Mouse (Mus musculus): ENCODE measurements around the gene Dnah6.

DNA sequence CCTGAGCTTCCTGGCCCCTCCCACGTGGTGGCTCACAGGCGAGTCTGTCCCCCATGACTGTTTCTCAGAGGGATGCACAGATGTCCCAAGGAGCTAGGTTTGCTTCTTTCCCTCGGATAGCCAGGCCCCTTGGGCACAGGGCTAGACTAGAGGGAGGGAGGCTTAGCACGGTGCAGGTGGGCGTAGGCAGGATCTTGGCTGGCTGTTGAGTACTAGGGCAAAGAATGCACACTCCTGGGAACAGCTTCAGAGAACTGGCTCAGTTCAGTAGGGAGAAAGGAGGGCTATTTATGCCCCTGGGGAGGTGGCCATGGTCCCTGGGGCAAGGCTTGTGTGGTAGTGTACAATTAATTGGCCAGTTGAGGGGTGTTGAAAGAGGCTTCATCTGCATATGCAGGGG, 88.7 kb downstream of the Dnah6 start:
- TF ChIP-seq CTCF (IDR thresholded peaks at IDR 0.05; ENCODE audit: borderline replicate concordance, insufficient read depth, low read depth, low read length) (no peak), POLR2A (IDR thresholded peaks at IDR 0.05; ENCODE audit: borderline replicate concordance, insufficient read depth, low read length) (no peak)

All from cerebellum, adult 2 months (tissue).